Mouse (Mus musculus): ENCODE data around the gene Glp1r. TPM values are rescaled to one million over a fixed set of nuclear protein-coding genes. Genes with fewer than 3 reads are reported as not detected.

Gene Glp1r
- polyA plus RNA-seq (2015; fragmentation: Nextera tagmentation; extraction: Ambion mirVana) = 0.32 and 0.44 TPM in 2 replicates

GRCm38 (mm10) chr17:30901627-30902026, at the start of gene Glp1r:
Glp1r (plus strand) TSS chr17:30901817.
- H3K27me3 ChIP-seq (replicated peaks) = peaks cover 36% of the 10 kb centered on the region
- H3K4me3 ChIP-seq (replicated peaks) = peak within 1 kb of the TSS; percentile 42
- H3K4me1 ChIP-seq (replicated peaks) = peaks cover 5% of the 10 kb centered on the region
- peak within 1 kb of the TSS; percentile 37 for H3K9ac ChIP-seq
- H3K36me3 ChIP-seq = no peaks in the 10 kb centered on the region
- peak; percentile 41 for ATAC-seq
- WGBS = 1% methylated on average over 37 of the region's 37 CpGs
- peak within 1 kb of the TSS; percentile 95 for H3K4me2 ChIP-seq (replicated peaks)
- H3K27ac ChIP-seq = no peak within 1 kb of the TSS
- no peaks in the 10 kb centered on the region for H3K9me3 ChIP-seq

DNA sequence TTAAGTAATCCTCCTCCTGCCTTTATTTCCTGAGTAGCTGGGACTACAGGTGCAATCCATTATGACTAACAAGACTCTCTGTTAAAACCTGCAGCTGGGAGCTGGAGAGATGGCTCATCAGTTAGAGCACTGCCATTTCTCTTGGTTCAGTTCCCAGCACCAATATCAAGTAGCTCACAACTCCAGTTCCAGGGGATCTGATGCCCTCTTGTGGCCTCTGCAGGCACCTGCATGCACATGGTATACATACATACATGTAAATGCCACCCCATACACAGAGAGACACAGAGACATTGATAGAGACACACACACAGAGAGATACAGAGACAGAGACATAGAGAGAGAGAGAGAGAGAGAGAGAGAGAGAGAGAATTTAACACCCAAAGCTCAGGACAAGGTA, 49.3 kb upstream of the Glp1r start:
- ATAC-seq = no peak
- no peaks in the 10 kb centered on the region for H3K27me3 ChIP-seq (replicated peaks)
- H3K4me3 ChIP-seq (replicated peaks) = no peak overlapping the region
- no peaks in the 10 kb centered on the region for H3K4me1 ChIP-seq (replicated peaks)
- H3K4me2 ChIP-seq (replicated peaks) = no peak overlapping the region
- no peaks in the 10 kb centered on the region for H3K36me3 ChIP-seq
- H3K9ac ChIP-seq = no peak overlapping the region
- H3K9me3 ChIP-seq = no peaks in the 10 kb centered on the region
- no peak overlapping the region for H3K27ac ChIP-seq

DNA sequence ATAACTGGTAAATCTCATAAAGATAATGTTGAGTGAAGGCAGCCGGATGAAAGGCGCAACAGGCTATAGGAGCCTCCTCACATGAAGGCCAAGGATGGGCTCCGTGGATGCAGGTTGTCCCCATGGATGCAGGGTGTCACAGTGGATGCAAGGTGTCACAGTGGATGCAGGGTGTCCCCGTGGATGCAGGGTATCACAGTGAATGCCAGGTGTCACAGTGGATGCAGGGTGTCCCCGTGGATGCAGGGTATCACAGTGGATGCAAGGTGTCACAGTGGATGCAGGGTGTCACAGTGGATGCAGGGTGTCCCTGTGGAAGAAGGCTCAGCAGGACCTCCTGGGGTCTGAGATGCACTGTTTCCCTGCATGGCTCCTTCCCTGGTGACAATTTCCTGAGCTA, 44.3 kb upstream of the Glp1r start:
- Histone ChIP-seq H3K36me3 (no peaks in the 10 kb centered on the region), H3K9ac (no peak overlapping the region), H3K9me3 (no peaks in the 10 kb centered on the region), H3K4me2 (replicated peaks) (no peak overlapping the region), H3K4me3 (replicated peaks) (no peak overlapping the region), H3K4me1 (replicated peaks) (no peaks in the 10 kb centered on the region), H3K27me3 (replicated peaks) (no peaks in the 10 kb centered on the region), H3K27ac (no peak overlapping the region)
- ATAC-seq = no peak
- 86% methylated on average over 5 of the region's 5 CpGs for WGBS

DNA sequence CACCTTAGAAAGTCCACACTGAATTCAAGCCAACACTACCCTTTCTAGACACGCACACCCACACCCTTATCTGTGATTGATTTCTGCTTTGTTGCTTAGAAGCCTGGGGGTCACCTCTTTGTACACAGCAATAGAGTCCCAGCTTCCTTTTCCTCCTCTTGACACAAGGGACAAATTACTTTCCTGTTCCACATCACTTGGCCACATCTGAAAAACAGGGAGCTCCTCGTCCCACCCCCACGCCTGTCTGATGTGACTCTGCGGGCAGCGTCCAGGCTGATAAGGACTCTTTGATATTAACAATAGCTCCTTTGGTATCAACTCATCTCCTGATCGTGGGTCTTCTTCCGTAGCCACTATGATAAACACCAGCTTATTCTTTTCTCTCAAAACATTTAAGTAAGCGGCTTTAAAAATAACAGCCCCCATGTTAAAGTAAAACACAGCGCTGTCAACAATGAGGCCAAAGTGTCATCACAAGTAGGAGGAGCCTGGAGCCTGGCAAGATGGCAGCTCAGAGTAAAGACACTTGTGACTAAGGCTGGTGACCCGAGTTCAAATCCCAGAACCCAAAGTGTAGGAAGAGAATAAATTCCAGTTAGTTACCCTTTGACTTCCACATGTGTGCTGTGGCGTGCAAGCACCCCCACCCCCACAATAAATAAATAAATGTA, 42.9 kb upstream of the Glp1r start:
- WGBS = 52% methylated on average over 11 of the region's 11 CpGs
- no peak for ATAC-seq
- Histone ChIP-seq H3K4me3 (replicated peaks) (no peak overlapping the region), H3K4me2 (replicated peaks) (no peak overlapping the region), H3K9ac (no peak overlapping the region), H3K4me1 (replicated peaks) (no peaks in the 10 kb centered on the region), H3K27me3 (replicated peaks) (no peaks in the 10 kb centered on the region), H3K27ac (no peak overlapping the region), H3K36me3 (no peaks in the 10 kb centered on the region), H3K9me3 (no peaks in the 10 kb centered on the region)

DNA sequence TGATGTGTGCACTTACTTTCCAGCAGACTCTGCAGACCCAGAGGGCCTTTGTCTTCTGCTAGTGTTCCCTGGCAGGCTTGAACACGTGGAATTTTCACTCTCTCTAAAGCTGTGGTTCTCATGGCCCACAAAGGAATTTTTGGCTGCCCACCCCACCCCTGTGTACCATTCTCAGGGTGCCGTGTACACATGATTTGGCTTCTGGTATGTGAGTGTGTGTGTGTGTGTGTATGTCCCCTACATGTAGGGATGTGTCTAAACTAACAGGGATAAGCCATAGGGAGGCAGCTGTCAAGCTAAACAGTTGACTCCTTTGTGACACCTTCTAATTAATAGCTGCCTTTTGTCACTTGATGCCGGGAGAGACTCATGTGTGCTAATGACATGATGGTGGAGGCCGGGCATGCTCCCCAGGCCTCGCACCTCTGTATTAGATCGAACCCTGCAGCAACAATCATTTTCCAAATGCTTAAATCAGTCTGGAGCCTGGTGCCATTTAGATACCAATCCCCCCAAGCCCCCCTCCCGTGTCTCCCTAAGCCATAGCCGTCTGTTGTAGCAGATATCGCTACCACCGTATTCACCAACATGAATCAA, 41.5 kb upstream of the Glp1r start:
- 63% methylated on average over 10 of the region's 10 CpGs for WGBS
- Histone ChIP-seq H3K36me3 (no peaks in the 10 kb centered on the region), H3K27ac (no peak overlapping the region), H3K27me3 (replicated peaks) (no peaks in the 10 kb centered on the region), H3K4me3 (replicated peaks) (no peak overlapping the region), H3K4me2 (replicated peaks) (no peak overlapping the region), H3K9ac (no peak overlapping the region), H3K4me1 (replicated peaks) (no peaks in the 10 kb centered on the region), H3K9me3 (no peaks in the 10 kb centered on the region)
- no peak for ATAC-seq

GRCm38 (mm10) chr17:30860606-30861005, 41.0 kb upstream of the Glp1r start:
- H3K9me3 ChIP-seq = no peaks in the 10 kb centered on the region
- H3K4me1 ChIP-seq (replicated peaks) = no peaks in the 10 kb centered on the region
- WGBS = 60% methylated on average over 7 of the region's 7 CpGs
- H3K36me3 ChIP-seq = no peaks in the 10 kb centered on the region
- no peak overlapping the region for H3K4me2 ChIP-seq (replicated peaks)
- H3K27me3 ChIP-seq (replicated peaks) = no peaks in the 10 kb centered on the region
- no peak overlapping the region for H3K9ac ChIP-seq
- no peak overlapping the region for H3K27ac ChIP-seq
- H3K4me3 ChIP-seq (replicated peaks) = no peak overlapping the region
- no peak for ATAC-seq

- Histone ChIP-seq H3K9me3 (no peaks in the 10 kb centered on the region), H3K4me1 (replicated peaks) (no peaks in the 10 kb centered on the region), H3K4me2 (replicated peaks) (no peak overlapping the region), H3K9ac (no peak overlapping the region), H3K27me3 (replicated peaks) (no peaks in the 10 kb centered on the region), H3K4me3 (replicated peaks) (no peak overlapping the region), H3K27ac (no peak overlapping the region), H3K36me3 (no peaks in the 10 kb centered on the region)
- WGBS = 65% methylated on average over 8 of the region's 8 CpGs
- ATAC-seq = no peak
Observed at GRCm38 (mm10) chr17:30866281-30866680, 35.3 kb upstream of the Glp1r start.

DNA sequence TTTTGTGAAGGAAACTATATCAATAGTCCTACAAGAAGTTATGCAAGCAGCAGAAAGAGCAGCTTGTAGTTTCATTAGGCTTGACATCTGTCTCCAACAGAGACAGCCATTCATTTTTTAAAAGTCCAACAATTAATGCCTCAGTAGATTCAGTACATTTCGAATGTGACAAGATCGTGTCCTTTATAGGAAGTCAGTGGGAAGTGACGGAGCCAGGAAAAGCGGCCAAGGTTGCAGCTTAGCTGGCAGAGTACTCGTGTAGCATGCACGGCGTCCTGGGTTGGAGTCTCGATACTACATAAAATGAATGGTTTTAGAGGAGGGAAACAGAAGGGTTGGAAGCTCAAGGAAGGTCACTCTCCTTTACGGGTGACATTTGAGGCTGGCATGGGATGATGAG, 34.7 kb upstream of the Glp1r start:
- Histone ChIP-seq H3K4me2 (replicated peaks) (no peak overlapping the region), H3K4me1 (replicated peaks) (no peaks in the 10 kb centered on the region), H3K36me3 (no peaks in the 10 kb centered on the region), H3K27ac (no peak overlapping the region), H3K27me3 (replicated peaks) (no peaks in the 10 kb centered on the region), H3K9ac (no peak overlapping the region), H3K4me3 (replicated peaks) (no peak overlapping the region), H3K9me3 (no peaks in the 10 kb centered on the region)
- ATAC-seq = no peak
- WGBS = 79% methylated on average over 9 of the region's 9 CpGs

DNA sequence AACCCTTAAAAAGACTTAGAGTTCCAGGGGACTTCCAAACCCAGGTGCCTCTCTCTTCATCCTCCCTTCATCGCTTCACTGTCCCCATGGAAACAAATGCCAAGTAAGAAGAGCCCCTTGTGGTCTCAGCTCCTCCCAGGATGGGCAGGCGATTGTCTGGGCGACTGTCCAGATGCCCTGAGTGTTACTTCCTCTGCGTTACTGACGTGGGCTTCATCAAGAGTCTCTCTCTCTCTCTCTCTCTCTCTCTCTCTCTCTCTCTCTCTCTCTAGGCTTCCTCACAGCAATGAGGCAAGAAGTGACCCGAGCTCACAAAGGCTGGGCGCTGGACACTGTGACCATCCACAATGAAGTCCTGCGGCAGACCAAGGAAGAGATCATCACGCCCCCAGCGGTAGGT, 30.6 kb upstream of the Glp1r start:
- no peak overlapping the region for H3K9ac ChIP-seq
- no peak for ATAC-seq
- no peaks in the 10 kb centered on the region for H3K9me3 ChIP-seq
- no peaks in the 10 kb centered on the region for H3K36me3 ChIP-seq
- no peak overlapping the region for H3K4me2 ChIP-seq (replicated peaks)
- WGBS = 31% methylated on average over 10 of the region's 10 CpGs
- H3K27me3 ChIP-seq (replicated peaks) = no peaks in the 10 kb centered on the region
- no peak overlapping the region for H3K27ac ChIP-seq
- no peaks in the 10 kb centered on the region for H3K4me1 ChIP-seq (replicated peaks)
- no peak overlapping the region for H3K4me3 ChIP-seq (replicated peaks)

GRCm38 (mm10) chr17:30874276-30874675, 27.3 kb upstream of the Glp1r start:
- no peaks in the 10 kb centered on the region for H3K27me3 ChIP-seq (replicated peaks)
- peak overlapping the region; percentile 22; the same call in 1 of the 2 replicates for H3K4me2 ChIP-seq (replicated peaks)
- no peaks in the 10 kb centered on the region for H3K9me3 ChIP-seq
- no peak overlapping the region for H3K4me3 ChIP-seq (replicated peaks)
- 50% methylated on average over 15 of the region's 15 CpGs for WGBS
- no peak overlapping the region for H3K9ac ChIP-seq
- H3K4me1 ChIP-seq (replicated peaks) = no peaks in the 10 kb centered on the region
- no peak for ATAC-seq
- no peak overlapping the region for H3K27ac ChIP-seq
- no peaks in the 10 kb centered on the region for H3K36me3 ChIP-seq

GRCm38 (mm10) chr17:30877456-30877855, 24.2 kb upstream of the Glp1r start:
- ATAC-seq = no peak
- 54% methylated on average over 7 of the region's 7 CpGs for WGBS
- no peak overlapping the region for H3K9ac ChIP-seq
- no peaks in the 10 kb centered on the region for H3K27me3 ChIP-seq (replicated peaks)
- H3K36me3 ChIP-seq = no peaks in the 10 kb centered on the region
- no peaks in the 10 kb centered on the region for H3K4me1 ChIP-seq (replicated peaks)
- no peak overlapping the region for H3K27ac ChIP-seq
- H3K4me2 ChIP-seq (replicated peaks) = no peak overlapping the region
- no peaks in the 10 kb centered on the region for H3K9me3 ChIP-seq
- H3K4me3 ChIP-seq (replicated peaks) = no peak overlapping the region

- H3K36me3 ChIP-seq = no peaks in the 10 kb centered on the region
- ATAC-seq = no peak
- H3K9ac ChIP-seq = no peak overlapping the region
- WGBS = 36% methylated on average over 6 of the region's 6 CpGs
- no peak overlapping the region for H3K27ac ChIP-seq
- no peaks in the 10 kb centered on the region for H3K9me3 ChIP-seq
- 0 out of 2 replicates have a peak, but pooled peaks cover 6% of the 10 kb centered on the region for H3K27me3 ChIP-seq (replicated peaks)
- no peak overlapping the region for H3K4me3 ChIP-seq (replicated peaks)
- H3K4me1 ChIP-seq (replicated peaks) = no peaks in the 10 kb centered on the region
- no peak overlapping the region for H3K4me2 ChIP-seq (replicated peaks)
Observed at GRCm38 (mm10) chr17:30878626-30879025, 23.0 kb upstream of the Glp1r start.

DNA sequence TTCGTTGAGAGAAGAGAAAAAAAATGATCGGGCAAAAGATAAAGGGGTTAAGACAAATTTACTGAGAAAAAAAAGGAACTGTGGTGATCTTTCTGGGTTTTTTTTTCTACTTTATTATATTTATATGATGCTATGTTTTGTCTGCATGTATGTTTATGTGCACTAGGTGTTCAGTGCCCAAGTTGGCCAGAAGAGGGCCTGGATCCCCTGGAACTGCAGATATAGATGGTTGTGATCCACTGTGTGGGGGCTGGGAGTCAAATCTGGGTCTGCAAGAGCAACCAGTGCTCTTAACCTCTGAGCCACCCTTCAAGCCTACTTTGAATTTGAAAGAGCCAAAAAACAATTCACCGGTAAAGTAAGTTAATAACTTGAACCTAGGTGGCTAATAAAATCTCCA, 21.2 kb upstream of the Glp1r start:
- Histone ChIP-seq H3K27ac (no peak overlapping the region), H3K9ac (no peak overlapping the region), H3K36me3 (no peaks in the 10 kb centered on the region), H3K4me3 (replicated peaks) (no peak overlapping the region), H3K4me2 (replicated peaks) (no peak overlapping the region), H3K27me3 (replicated peaks) (0 out of 2 replicates have a peak, but pooled peaks cover 6% of the 10 kb centered on the region), H3K9me3 (no peaks in the 10 kb centered on the region), H3K4me1 (replicated peaks) (no peaks in the 10 kb centered on the region)
- no peak for ATAC-seq
- 80% methylated on average over 3 of the region's 3 CpGs for WGBS

Measured in intestine, embryonic 15.5 days (tissue).